Mouse (Mus musculus) left cerebral cortex, adult 6 months (tissue): ENCODE measurements around the gene Muc15. TPM values are rescaled to one million over a fixed set of nuclear protein-coding genes. Genes with fewer than 3 reads are reported as not detected.

Source experiments
- long read RNA-seq, 2 experiments: library from polyadenylated mRNA; unstranded; transcript quantifications; one replicate each; pipeline ENCODE4 v2.0.0; 2019 to 2020
- polyA plus RNA-seq: library from polyadenylated mRNA; unstranded; fragments of <200 nt; fragmentation: Nextera tagmentation; gene quantifications from 2 replicates; pipeline ENCODE4 v1.2.3, GENCODE M21; 2021

Gene Muc15
- polyA plus RNA-seq = 0.08 and 0.20 TPM in 2 replicates
- long read RNA-seq, experiment 1, partial matches to known transcripts = 0 of 1 reads
- long read RNA-seq, experiment 1, other reads (novel, unspliced or antisense) = 1 of 1 reads
- long read RNA-seq, experiment 2 = 0 reads

DNA sequence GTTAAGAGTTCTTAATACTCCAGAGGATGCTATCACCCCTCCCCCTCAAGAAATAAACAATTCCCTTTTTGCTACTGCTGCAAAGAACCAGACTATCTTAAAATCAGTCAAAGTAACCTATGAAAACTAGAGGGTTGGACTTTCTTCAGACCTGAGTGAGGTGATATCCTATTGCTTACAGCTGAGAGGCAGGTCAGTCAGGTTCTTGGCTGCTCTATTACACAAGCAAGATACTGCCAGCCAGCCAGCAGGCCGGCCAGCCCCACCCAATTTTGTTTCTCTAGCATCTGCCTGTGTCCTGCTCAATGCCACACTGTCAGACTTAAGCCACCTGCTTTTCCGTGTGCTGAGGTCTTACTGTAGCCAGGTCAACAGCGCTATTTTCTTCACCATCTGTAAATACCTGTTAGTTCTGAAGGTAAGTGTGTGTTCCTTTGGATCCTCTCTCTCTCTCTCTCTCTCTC lies at the start of gene Muc15:
Gene Muc15 (plus strand): TSS at position 51 of the 464 bp plus-strand sequence.

Other genes with a start within 250 kb of the Muc15 start
- gene Slc5a12, start 124.0 kb upstream of the Muc15 start, polyA plus RNA-seq = 0.03 TPM in 1 of 2 replicates, not detected in the other
- gene Ano3, start 229.6 kb downstream of the Muc15 start, polyA plus RNA-seq = 18.9 and 22.5 TPM in 2 replicates